ENCODE assay signal across 25 mouse cellular contexts in the genomic region with DNA sequence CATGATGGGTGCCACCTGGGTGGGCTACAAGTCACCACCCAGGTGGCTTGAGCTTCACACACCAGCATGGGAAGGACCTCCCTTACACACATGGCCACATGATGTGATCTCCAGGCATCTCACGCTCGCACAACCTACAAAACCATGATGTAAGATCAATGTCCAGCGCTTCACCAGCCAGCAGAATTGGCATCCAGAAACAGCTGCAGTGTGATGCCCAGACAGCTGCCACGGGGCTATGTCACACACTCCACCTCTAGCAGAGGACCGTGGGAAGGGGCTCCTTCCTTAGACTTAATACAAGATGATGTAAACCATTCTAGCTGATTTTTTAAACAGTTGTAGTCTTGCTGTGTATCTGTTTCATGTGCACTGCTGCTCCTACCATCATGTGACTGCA. TPM values are rescaled to one million over a fixed set of nuclear protein-coding genes. Genes with fewer than 3 reads are reported as not detected.
A peak's percentile ranks its signal among the peaks of the same experiment; 100 is the strongest.
DNase-seq lines count a peak whose midpoint lies in the region; ATAC-seq and TF ChIP-seq lines count a peak whose summit lies in the region.
"Had no signal": no experiment of that assay in that cellular context is flagged by ENCODE, and none has a peak within 500 bp of the region (broad histone marks: within the 10 kb centered on the region; RNA-seq: fewer than 3 reads in every experiment).

No protein-coding gene starts in this region.

- H3K27me3 ChIP-seq in heart, embryonic 12.5 days (replicated peaks): no peaks in the 10 kb centered on the region
- no peaks in the 10 kb centered on the region for H3K27me3 ChIP-seq in stomach, embryonic 14.5 days (ENCODE audit: control insufficient read depth, insufficient read depth, low read length)
- no peaks in the 10 kb centered on the region for H3K27me3 ChIP-seq in stomach, postnatal 0 days (ENCODE audit: control insufficient read depth, insufficient read depth, low read length)
- H3K27me3 ChIP-seq in stomach, embryonic 15.5 days (replicated peaks): no peaks in the 10 kb centered on the region
- H3K27me3 ChIP-seq: embryonic facial prominence, embryonic 12.5 days; embryonic facial prominence, embryonic 15.5 days; forebrain, embryonic 12.5 days; Patski had no signal

- no peak for TF ChIP-seq CTCF in stomach, postnatal 0 days (IDR thresholded peaks at IDR 0.05; ENCODE audit: low read depth)

- DNase-seq in heart, adult 11 months: peak; percentile 86
- DNase-seq in stomach, postnatal 0 days (ENCODE audit: low spot score): no peak
- no peak for DNase-seq in urinary bladder, postnatal 14 days (ENCODE audit: low spot score)
- DNase-seq in cerebellum, postnatal 25 days: no peak
- DNase-seq: adrenal gland, adult 8-10 months; adrenal gland, postnatal 14 days; adrenal gland, postnatal 36 days; cerebellum, adult 11-12 months; cerebellum, adult 2 months; cerebellum, adult 9-10 months; cerebellum, postnatal 10 days; cerebellum, postnatal 36 days; embryo, embryonic 11 days had no signal

- peaks cover 47% of the 10 kb centered on the region for H3K36me3 ChIP-seq in heart, embryonic 12.5 days
- peaks cover 22% of the 10 kb centered on the region for H3K36me3 ChIP-seq in stomach, embryonic 14.5 days (ENCODE audit: control insufficient read depth, insufficient read depth, low read length)
- H3K36me3 ChIP-seq in stomach, postnatal 0 days (ENCODE audit: control insufficient read depth, insufficient read depth, low read length): no peaks in the 10 kb centered on the region; the same call in none of the 2 replicates
- peaks cover 17% of the 10 kb centered on the region; the same call in 1 of the 2 replicates for H3K36me3 ChIP-seq in stomach, embryonic 15.5 days

- ATAC-seq in heart, embryonic 12.5 days (ENCODE audit: insufficient number of reproducible peaks, low FRiP score): no peak
- ATAC-seq in stomach, embryonic 14.5 days (ENCODE audit: insufficient number of reproducible peaks, insufficient read depth, low FRiP score, low read depth): peak; percentile 46; the same call in 1 of the 2 replicates
- no peak for ATAC-seq in stomach, postnatal 0 days (ENCODE audit: low FRiP score, low TSS enrichment)
- ATAC-seq in stomach, embryonic 15.5 days (ENCODE audit: insufficient read depth, low FRiP score, low read depth): no peak
- ATAC-seq: activated CD4-positive, CD25-positive, alpha-beta regulatory T cell, adult 4 months; forebrain, embryonic 14.5 days; forebrain, embryonic 16.5 days; Patski had no signal

- H3K27ac ChIP-seq in heart, embryonic 12.5 days (ENCODE audit: poor library complexity, severe bottlenecking): no peak overlapping the region
- H3K27ac ChIP-seq in stomach, embryonic 14.5 days (ENCODE audit: low read length): peak overlapping the region; percentile 53; the same call in 1 of the 2 replicates
- H3K27ac ChIP-seq in stomach, postnatal 0 days (replicated peaks): no peak overlapping the region; the same call in 1 of the 2 replicates
- H3K27ac ChIP-seq in stomach, embryonic 15.5 days: peak overlapping the region; percentile 49; the same call in 1 of the 2 replicates
- H3K27ac ChIP-seq: embryonic facial prominence, embryonic 12.5 days; embryonic facial prominence, embryonic 15.5 days; forebrain, embryonic 10.5 days; forebrain, embryonic 12.5 days had no signal

- no peak overlapping the region for H3K4me2 ChIP-seq in heart, embryonic 12.5 days
- H3K4me2 ChIP-seq in stomach, embryonic 14.5 days (replicated peaks; ENCODE audit: low read depth, low read length): no peak overlapping the region
- H3K4me2 ChIP-seq in stomach, postnatal 0 days (replicated peaks; ENCODE audit: low read depth): no peak overlapping the region
- no peak overlapping the region for H3K4me2 ChIP-seq in stomach, embryonic 15.5 days
- H3K4me2 ChIP-seq: embryonic facial prominence, embryonic 12.5 days; embryonic facial prominence, embryonic 15.5 days; forebrain, embryonic 12.5 days had no signal

- no peak overlapping the region for H3K4me3 ChIP-seq in heart, embryonic 12.5 days
- no peak overlapping the region for H3K4me3 ChIP-seq in stomach, embryonic 14.5 days (ENCODE audit: low read depth, low read length)
- no peak overlapping the region for H3K4me3 ChIP-seq in stomach, postnatal 0 days (ENCODE audit: low read depth, low read length)
- no peak overlapping the region for H3K4me3 ChIP-seq in stomach, embryonic 15.5 days (replicated peaks)
- H3K4me3 ChIP-seq: embryonic facial prominence, embryonic 12.5 days; embryonic facial prominence, embryonic 15.5 days; erythroblast, embryonic 14.5 days; forebrain, embryonic 10.5 days; forebrain, embryonic 12.5 days had no signal

- TF ChIP-seq EP300 in stomach, postnatal 0 days (optimal IDR thresholded peaks at IDR 0.05): no peak

- no peaks in the 10 kb centered on the region for H3K9me3 ChIP-seq in heart, embryonic 12.5 days (replicated peaks)
- no peaks in the 10 kb centered on the region for H3K9me3 ChIP-seq in stomach, embryonic 14.5 days (ENCODE audit: control insufficient read depth, low read depth, low read length)
- no peaks in the 10 kb centered on the region for H3K9me3 ChIP-seq in stomach, postnatal 0 days (ENCODE audit: control insufficient read depth, low read length)
- no peaks in the 10 kb centered on the region for H3K9me3 ChIP-seq in stomach, embryonic 15.5 days
- H3K9me3 ChIP-seq: embryonic facial prominence, embryonic 12.5 days; embryonic facial prominence, embryonic 15.5 days; forebrain, embryonic 10.5 days; forebrain, embryonic 12.5 days had no signal

- no peaks in the 10 kb centered on the region for H3K4me1 ChIP-seq in heart, embryonic 12.5 days (replicated peaks)
- H3K4me1 ChIP-seq in stomach, embryonic 14.5 days (ENCODE audit: control insufficient read depth, insufficient read depth, low read length): no peaks in the 10 kb centered on the region
- H3K4me1 ChIP-seq in stomach, postnatal 0 days (replicated peaks; ENCODE audit: control insufficient read depth, insufficient read depth): no peaks in the 10 kb centered on the region
- H3K4me1 ChIP-seq in stomach, embryonic 15.5 days: no peaks in the 10 kb centered on the region
- H3K4me1 ChIP-seq: embryonic facial prominence, embryonic 12.5 days; embryonic facial prominence, embryonic 15.5 days; forebrain, embryonic 10.5 days; forebrain, embryonic 12.5 days had no signal

- WGBS in heart, embryonic 12.5 days: 88% methylated on average over 5 of the region's 5 CpGs
- WGBS in stomach, embryonic 14.5 days: 66% methylated on average over 5 of the region's 5 CpGs
- WGBS in stomach, postnatal 0 days: 62% methylated on average over 5 of the region's 5 CpGs
- WGBS in stomach, embryonic 15.5 days: 67% methylated on average over 5 of the region's 5 CpGs

- H3K9ac ChIP-seq in heart, embryonic 12.5 days: no peak overlapping the region
- no peak overlapping the region for H3K9ac ChIP-seq in stomach, embryonic 14.5 days (replicated peaks; ENCODE audit: low read depth, low read length)
- H3K9ac ChIP-seq in stomach, postnatal 0 days (ENCODE audit: low read length): no peak overlapping the region
- no peak overlapping the region for H3K9ac ChIP-seq in stomach, embryonic 15.5 days
- H3K9ac ChIP-seq: embryonic facial prominence, embryonic 12.5 days; embryonic facial prominence, embryonic 15.5 days; forebrain, embryonic 12.5 days had no signal

RNA-seq across cellular contexts. Expression of a gene that starts 45.4 kb away (rescaled TPM):
- polyA plus RNA-seq in heart, embryonic 12.5 days (2016; fragmentation: Nextera tagmentation; extraction: Ambion mirVana): 5.9 and 7.7 TPM in 2 replicates
- 9.0 and 9.2 TPM in 2 replicates for polyA plus RNA-seq in stomach, embryonic 14.5 days (2014; fragmentation: Nextera tagmentation; extraction: Ambion mirVana)
- 3.3 and 4.2 TPM in 2 replicates for polyA plus RNA-seq in stomach, postnatal 0 days (2015; fragmentation: Nextera tagmentation; extraction: Ambion mirVana)
- polyA plus RNA-seq in stomach, embryonic 15.5 days (2015; fragmentation: Nextera tagmentation; extraction: Ambion mirVana): 8.1 and 8.4 TPM in 2 replicates
- polyA plus RNA-seq: erythroblast, embryonic 14.5 days had no signal

Comparison
In these comparisons a context has a peak if more than half of its experiments do, and no peak if none do; other contexts are left out.
1. H3K27ac ChIP-seq: peak in stomach, embryonic 14.5 days (single experiment) and stomach, embryonic 15.5 days (single experiment); none in heart, embryonic 12.5 days (single experiment) and stomach, postnatal 0 days (single experiment).